Comparison of ENCODE assay signal across 30 mouse cellular contexts in the genomic region with DNA sequence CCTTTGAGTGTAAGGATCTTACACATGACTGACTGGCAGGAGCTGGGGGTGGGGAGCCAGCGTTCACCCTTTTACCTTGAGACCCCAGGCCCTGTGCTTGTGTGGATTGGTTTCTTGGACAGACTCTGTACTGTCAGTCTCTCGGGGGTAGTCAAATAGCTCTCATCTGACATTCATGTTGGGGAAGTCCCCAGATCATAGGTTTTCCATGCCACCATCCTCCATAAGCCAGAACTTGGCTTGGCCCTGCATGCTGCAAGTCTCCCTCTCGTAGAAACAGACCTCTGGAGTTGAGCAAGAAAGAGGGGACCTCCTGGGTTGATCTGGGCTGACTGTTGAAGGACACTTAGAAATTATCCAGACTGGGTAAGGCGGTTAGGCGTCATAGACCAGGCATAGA. TPM values are rescaled to one million over a fixed set of nuclear protein-coding genes. Genes with fewer than 3 reads are reported as not detected.
"Had no signal": no experiment of that assay in that cellular context is flagged by ENCODE, and none has a peak within 500 bp of the region (broad histone marks: within the 10 kb centered on the region; RNA-seq: fewer than 3 reads in every experiment).

No protein-coding gene starts in this region.

- H3K36me3 ChIP-seq: embryonic facial prominence, embryonic 10.5 days; embryonic facial prominence, embryonic 12.5 days; embryonic facial prominence, embryonic 13.5 days; embryonic facial prominence, embryonic 15.5 days; forebrain, embryonic 10.5 days; forebrain, embryonic 12.5 days; forebrain, embryonic 15.5 days; heart, embryonic 10.5 days had no signal

- H3K4me1 ChIP-seq: embryonic facial prominence, embryonic 10.5 days; embryonic facial prominence, embryonic 12.5 days; embryonic facial prominence, embryonic 13.5 days; embryonic facial prominence, embryonic 15.5 days; forebrain, embryonic 12.5 days; forebrain, embryonic 15.5 days had no signal

- H3K9me3 ChIP-seq: embryonic facial prominence, embryonic 10.5 days; embryonic facial prominence, embryonic 12.5 days; embryonic facial prominence, embryonic 13.5 days; embryonic facial prominence, embryonic 15.5 days; forebrain, embryonic 10.5 days; forebrain, embryonic 12.5 days; forebrain, embryonic 13.5 days; forebrain, embryonic 15.5 days; heart, embryonic 10.5 days had no signal

- H3K9ac ChIP-seq: embryonic facial prominence, embryonic 12.5 days; embryonic facial prominence, embryonic 13.5 days; embryonic facial prominence, embryonic 15.5 days; forebrain, embryonic 12.5 days; forebrain, embryonic 13.5 days; forebrain, embryonic 15.5 days; forebrain, postnatal 0 days had no signal

- ATAC-seq: forebrain, embryonic 13.5 days; forebrain, embryonic 14.5 days; forebrain, embryonic 15.5 days; forebrain, embryonic 16.5 days; forebrain, postnatal 0 days had no signal

- H3K4me2 ChIP-seq: embryonic facial prominence, embryonic 12.5 days; embryonic facial prominence, embryonic 13.5 days; embryonic facial prominence, embryonic 15.5 days; forebrain, embryonic 12.5 days; forebrain, embryonic 13.5 days; forebrain, embryonic 15.5 days had no signal

- H3K4me3 ChIP-seq: embryonic facial prominence, embryonic 10.5 days; embryonic facial prominence, embryonic 12.5 days; embryonic facial prominence, embryonic 13.5 days; embryonic facial prominence, embryonic 15.5 days; erythroblast, embryonic 14.5 days; forebrain, embryonic 10.5 days; forebrain, embryonic 12.5 days; forebrain, embryonic 13.5 days; forebrain, embryonic 15.5 days; gastrocnemius, adult 2 months; heart, adult 2 months; heart, embryonic 10.5 days had no signal

- H3K27ac ChIP-seq: embryonic facial prominence, embryonic 10.5 days; embryonic facial prominence, embryonic 12.5 days; embryonic facial prominence, embryonic 13.5 days; embryonic facial prominence, embryonic 15.5 days; forebrain, embryonic 10.5 days; forebrain, embryonic 12.5 days; forebrain, embryonic 13.5 days; forebrain, embryonic 15.5 days; gastrocnemius, adult 2 months; heart, adult 2 months; heart, embryonic 10.5 days had no signal

- DNase-seq: cerebellum, adult 9-11 months; cerebellum, postnatal 10 days; cerebellum, postnatal 14 days; cerebellum, postnatal 25 days; cerebellum, postnatal 36 days; embryo, embryonic 11 days; forebrain, postnatal 0 days; gastrocnemius, adult 2 months; gastrocnemius, postnatal 10 days; gastrocnemius, postnatal 14 days; gastrocnemius, postnatal 25 days; gastrocnemius, postnatal 36 days; heart, adult 11 months; heart, adult 18-20 months; heart, adult 2 months had no signal

- H3K27me3 ChIP-seq: embryonic facial prominence, embryonic 13.5 days; forebrain, embryonic 13.5 days; forebrain, embryonic 15.5 days had no signal

RNA-seq across cellular contexts. Expression of a gene that starts 12.2 kb away (rescaled TPM):
- total RNA-seq: common myeloid progenitor, adult 5-6 weeks; gastrocnemius, postnatal 36 days; heart, adult 18-20 months had no signal
- polyA plus RNA-seq: embryonic facial prominence, embryonic 10.5 days; forebrain, embryonic 10.5 days; forebrain, embryonic 11.5 days had no signal

RNA-seq across cellular contexts. Expression of a gene that starts 45.2 kb away (rescaled TPM):
- total RNA-seq: common myeloid progenitor, adult 5-6 weeks; granulocyte monocyte progenitor cell, adult 5-6 weeks had no signal
- polyA plus RNA-seq: erythroblast, embryonic 14.5 days had no signal
